Mouse (Mus musculus) adrenal gland, adult 8-10 months (tissue): ENCODE measurements around the gene Hydin. TPM values are rescaled to one million over a fixed set of nuclear protein-coding genes. Genes with fewer than 3 reads are reported as not detected.
"Not testable (repeated sequence)": the region's sequence is repeated elsewhere in the genome, so short reads cannot be mapped to it uniquely, and the experiment has no call there.

Experiments
- DNase-seq: peaks from one replicate; pipeline ENCODE4 v3.0.0; 2022
- total RNA-seq, 4 experiments: library from RNA; stranded (reverse); gene quantifications; 2 replicates each; pipeline ENCODE4 v1.2.4; 2022

Gene Hydin
- under 1 TPM; 0.16 to 0.70 (median 0.31) TPM for total RNA-seq

GRCm38 (mm10) chr8:110266741-110267140, at the start of gene Hydin:
Gene Hydin (plus strand): TSS chr8:110266977.
- DNase-seq: peak; percentile 1

DNA sequence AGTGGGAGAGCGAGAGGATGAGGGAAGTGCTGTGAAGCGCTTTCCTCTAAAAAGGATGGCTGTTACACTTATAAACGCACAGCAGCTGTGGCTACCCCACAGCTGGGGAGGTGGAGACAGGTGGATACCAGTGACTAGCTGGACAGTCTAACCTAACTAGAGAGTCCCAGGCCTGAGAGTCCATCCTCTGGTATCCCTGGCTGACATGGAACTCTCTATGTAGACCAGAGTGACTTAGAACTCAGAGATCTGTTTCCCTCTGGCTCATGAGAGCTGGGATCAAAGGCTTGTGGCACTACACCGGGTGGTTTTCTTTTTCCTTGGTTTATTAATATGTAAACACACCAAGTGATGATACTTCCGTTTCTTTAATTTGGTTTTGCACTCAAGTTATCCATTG, 49.6 kb upstream of the Hydin start:
- DNase-seq: no peak

DNA sequence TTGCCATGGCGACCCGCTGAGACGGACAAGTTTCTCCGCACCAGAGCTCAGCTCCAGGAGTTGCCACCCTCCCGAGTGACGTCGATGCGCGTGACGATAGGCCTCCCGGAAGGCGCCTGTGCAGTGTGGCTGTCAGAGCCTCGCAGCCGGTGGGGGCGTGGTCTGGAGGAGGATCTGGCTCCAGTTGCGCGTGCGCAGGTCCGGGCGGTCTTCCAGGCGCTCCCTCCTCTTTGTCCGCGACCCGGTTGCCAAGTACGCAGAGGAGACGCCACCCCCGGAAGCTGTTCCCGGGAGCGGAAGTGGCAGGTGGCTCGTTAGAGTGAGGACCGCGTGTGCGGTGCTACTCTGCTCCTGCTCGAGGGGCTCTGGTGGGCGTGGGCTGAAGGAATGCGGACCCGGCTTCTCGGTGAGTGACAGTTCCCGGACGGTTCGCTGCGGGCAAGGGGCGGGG, 49.1 kb upstream of the Hydin start:
- DNase-seq: peak; percentile 99

GRCm38 (mm10) chr8:110218511-110218910, 48.3 kb upstream of the Hydin start:
- DNase-seq: no peak

DNA sequence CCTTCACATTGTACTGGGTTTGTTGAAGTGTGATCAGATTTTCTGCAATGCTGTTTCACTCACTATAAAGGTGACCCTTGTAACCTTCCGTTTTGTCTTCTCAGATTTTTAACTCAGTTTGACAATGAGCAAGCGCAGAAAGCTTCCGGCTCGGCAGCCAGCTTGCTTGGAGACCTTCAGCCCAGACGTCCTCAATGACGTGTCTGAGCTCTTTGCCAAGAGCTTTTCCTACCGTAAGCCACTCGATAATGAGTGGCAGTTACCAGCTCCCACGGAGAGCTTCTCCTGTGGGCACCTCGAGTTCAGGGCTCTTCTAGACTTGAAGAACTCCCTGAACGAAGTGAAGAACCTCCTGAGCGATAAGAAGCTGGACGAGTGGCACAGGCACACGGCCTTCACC, 45.8 kb upstream of the Hydin start:
- DNase-seq: peak; percentile 15

- no peak for DNase-seq
Observed at GRCm38 (mm10) chr8:110230803-110231202, 36.0 kb upstream of the Hydin start.

DNA sequence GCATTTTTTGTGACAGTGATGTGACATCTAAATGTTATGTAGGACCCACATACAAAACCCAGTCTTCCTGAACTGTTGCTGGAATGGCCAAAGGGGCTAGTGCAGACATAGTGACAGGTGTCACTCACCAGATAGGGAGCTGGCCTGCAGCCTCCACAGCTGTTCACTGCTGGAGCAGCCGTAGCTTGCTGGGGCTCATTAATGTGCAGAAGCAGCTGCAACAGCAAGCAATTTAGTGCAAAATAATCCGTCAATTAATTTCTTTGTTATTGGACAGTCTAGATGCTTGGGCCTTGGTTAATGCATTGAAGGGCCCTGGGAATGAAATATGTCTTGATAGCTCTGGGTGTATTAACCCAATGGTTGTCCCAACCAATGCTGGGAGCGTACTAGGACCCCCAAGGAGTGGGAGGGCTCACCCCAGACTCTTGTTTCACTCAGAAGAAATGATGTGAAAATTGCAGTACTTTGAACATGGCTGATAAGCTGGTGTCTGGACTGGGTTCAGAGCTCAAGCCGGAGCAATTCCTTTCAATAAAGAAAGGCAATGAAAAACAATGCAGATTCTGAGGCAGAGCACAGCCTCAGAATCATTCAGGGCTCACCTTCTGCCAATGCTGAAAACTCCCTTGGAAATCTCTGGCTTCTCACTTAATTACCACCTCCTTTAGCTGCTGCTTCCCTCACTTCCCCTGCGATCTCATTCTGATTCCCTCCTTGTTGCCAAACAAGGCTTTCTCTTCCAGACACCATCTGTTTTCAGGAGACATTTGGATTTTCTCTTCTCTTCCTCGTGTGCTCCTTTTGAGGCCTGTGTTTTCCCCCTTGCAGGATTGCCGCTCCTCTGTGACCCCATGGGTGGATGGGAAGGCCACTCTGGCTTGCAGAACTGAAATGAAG, 24.2 kb upstream of the Hydin start:
- no peak for DNase-seq

- no peak for DNase-seq
Observed at GRCm38 (mm10) chr8:110244566-110244965, 22.2 kb upstream of the Hydin start.

- no peak for DNase-seq
Observed at GRCm38 (mm10) chr8:110247238-110247637, 19.5 kb upstream of the Hydin start.

DNA sequence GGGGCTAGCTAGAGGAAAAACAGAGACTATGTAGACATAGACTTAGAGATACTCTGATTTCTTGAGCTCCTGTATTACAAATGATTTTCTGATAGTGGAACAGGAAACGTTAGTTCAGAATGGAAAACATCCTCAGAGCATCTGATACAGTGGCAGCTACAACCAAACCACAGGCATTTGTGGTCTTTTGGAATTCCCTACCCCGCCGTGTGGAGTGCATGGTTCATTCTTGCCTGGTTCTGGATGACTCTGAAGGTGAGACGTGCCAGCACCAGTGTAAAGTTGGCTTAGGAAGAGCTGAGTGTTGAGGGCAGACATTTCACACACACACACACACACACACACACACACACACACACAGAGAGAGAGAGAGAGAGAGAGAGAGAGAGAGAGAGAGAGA, 12.8 kb upstream of the Hydin start:
- no peak for DNase-seq

DNA sequence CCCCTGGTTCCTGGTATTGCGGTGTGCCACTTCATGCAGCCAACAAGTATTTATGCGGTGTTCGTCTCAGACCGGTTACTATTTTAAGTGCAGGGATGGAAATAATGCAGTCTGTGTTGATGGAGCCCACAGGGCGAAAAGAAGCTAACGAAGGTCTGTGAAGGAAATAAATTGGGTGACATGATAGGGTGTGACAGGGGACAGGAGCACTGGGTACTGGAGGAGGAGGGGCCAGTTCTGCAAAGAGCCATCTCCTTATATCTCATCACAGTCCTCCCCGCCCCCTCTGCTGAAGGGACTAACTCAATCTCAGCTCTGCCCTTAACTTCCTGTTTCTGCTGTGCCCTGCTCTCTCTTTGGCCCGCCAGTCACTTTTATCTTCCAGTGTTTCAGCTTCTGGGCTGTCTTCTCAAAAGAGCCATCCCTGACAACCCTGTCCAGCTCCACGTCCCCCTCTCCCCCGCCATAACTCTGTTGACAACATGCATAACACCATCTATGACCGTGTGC, 926 bp upstream of the Hydin start:
- no peak for DNase-seq

GRCm38 (mm10) chr8:110267268-110267667, 491 bp downstream of the Hydin start:
- DNase-seq: no peak

DNA sequence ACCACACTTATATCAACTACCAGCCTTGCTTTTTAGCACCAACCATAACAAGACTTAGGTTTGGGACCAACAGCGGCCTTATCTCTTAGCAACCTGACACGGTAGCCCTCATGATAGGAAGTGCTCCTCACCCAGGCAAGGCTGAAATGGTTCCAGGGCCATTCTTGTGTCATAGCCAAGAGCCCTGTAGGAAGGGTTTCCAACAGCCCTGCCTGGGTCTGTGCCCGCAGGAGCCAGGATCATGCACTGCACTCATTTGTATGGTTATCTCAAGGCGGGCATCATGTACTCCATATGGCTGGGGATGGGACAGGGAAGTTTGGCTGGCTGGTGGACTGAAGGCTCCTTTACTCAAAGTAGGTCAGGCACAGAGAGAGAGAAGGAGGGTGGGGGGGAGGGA, 3.9 kb downstream of the Hydin start:
- DNase-seq: no peak

DNA sequence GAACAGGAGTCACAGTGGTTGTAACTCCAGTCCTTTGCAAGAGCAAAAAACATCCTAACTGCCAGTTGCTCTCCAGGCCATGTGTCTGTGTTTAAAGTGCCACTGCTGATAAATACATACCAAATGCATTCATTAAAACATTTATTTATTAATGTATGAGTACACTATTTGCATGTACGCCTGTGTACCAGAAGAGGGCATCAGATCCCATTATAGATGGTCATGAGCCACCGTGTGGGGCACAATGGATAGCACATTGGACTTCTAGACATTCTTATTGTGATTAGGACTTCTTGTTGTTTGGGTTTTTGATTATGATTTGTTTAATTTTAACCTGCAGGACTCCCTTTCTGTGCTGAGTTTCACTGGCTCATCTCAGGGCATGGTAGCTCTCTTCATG, 6.6 kb downstream of the Hydin start:
- DNase-seq: no peak

- no peak for DNase-seq
Observed at GRCm38 (mm10) chr8:110275465-110276258, 8.9 kb downstream of the Hydin start.

GRCm38 (mm10) chr8:110276259-110276560, 9.4 kb downstream of the Hydin start:
- no peak for DNase-seq

DNA sequence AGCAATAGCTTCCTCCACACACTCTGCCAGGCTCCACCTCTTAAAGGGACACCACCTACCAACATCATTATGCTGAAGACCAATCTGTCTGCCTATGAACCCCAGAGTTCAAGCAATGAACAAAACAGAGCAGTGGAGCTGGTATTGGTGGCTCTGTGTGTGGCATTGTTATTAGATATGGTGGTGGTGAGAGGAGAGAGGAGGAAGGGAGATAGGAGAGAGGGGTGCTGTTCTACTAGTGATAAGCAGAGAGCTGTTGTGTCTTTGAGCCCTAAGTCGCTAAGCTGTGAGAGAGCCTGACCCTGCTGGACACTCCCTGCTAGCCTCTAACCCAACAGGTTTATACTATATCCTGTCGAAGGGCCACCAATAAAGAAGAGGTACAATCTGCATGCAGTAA, 45.9 kb downstream of the Hydin start:
- DNase-seq: no peak

DNA sequence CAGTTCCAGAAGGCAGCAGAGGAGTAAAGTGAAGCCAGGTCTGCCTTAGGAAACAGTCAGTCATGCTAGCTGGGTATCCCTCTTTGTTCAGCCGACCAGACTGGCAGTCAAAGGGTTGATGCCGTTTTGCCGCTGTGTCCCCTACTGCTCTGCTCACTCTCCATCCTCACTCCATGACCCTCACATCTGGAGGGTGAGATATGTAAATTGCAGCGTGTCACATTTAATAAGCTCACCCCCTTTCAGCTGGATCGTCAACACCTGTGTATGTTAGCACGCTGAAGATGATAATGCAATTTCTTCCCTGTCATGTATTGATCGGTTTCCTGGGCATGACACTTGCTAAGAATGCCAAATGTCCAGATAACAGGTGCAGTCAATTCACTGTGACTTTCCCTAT, 49.0 kb downstream of the Hydin start:
- DNase-seq: no peak

DNA sequence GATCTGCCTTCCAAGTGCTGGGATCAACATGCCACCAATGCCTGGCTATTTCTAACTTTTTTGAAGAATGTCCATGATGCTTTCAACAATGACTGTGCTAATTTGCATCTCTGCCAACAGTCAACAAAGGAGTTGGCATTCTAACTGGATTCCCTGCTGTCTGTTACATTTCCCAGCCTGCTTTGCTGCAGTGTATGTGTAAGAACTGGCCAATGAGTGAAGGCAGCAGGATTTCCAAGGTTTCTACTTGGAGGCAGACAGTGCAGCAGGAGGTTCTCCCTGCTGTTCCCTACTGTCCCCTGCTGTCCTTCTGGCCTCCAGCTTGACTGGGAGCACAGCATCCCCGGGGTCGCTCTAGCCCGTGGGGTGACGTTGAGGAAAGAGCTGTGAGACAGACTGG, 52.8 kb downstream of the Hydin start:
- no peak for DNase-seq

DNA sequence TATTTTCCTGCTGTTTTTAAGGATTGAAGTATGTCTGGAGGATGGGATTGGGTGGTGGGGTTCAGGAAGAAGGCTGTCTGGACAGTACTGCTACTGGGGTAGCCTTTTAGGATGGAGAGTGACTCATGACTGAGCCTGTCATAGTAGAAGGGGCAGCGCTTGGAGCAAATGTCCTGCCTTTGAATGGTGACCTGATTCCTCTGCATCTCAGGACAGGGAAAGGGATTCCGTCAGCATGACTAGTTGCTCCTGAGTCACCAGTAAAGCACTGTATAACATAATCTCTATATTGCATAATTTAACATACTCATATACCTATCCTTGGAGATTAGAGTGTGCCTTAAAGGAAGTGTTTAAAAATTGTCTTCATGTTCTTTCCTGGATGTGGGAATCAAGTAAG, 54.7 kb downstream of the Hydin start:
- no peak for DNase-seq

DNA sequence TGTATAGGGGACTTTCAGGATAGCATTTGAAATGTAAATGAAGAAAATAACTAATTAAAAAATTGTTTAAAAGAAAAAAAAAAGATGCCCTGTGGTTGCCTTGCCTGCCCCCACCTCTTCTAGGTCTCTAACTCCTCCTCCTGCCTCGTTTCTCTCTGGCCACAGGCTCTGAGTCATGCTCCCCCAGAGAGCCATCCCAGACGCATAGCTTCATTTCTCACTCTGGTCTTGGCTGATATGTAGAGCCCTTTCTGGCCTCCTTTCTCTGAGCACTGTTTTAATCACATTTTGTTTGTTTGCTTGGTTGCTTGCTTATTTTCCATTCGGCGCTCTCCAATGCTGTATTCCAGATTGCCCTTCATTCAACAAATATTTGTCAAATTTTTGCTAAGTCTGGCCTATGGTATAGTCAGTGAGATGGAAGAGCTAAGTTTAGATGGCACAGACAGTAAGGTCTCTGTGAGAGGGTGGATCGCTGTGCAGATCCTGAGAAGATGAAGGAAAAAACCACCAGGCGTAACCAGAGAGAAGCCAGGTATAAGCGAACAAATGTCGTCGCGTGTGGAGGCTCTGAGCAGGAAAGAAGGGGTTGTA, 57.3 kb downstream of the Hydin start:
- no peak for DNase-seq

DNA sequence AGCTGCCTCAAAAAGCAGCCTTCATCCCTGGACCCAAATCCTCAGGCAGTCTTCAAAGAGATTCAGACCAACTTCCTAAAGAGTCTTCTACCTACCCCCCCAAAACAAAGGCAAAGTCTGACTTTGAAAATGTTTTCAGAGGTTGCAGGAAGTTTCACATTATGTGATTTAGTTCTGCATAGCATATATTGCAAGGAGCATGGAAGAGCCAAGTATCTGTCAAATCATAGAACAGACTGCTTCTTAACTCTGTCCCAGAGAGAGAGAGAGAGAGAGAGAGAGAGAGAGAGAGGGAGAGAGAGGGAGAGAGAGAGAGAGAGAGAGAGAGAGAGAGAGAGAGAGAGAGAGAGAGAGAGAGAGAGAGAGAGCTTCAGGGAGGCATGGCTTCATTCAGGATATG, 60.3 kb downstream of the Hydin start:
- DNase-seq: not testable (repeated sequence)

- DNase-seq: no peak
Observed at GRCm38 (mm10) chr8:110333376-110333775, 66.6 kb downstream of the Hydin start.
